Mouse (Mus musculus): ENCODE results near the gene Loxl3. TPM values are rescaled to one million over a fixed set of nuclear protein-coding genes. Genes with fewer than 3 reads are reported as not detected.

Loxl3 gene
- polyA plus RNA-seq, 1 experiment: 7.3 TPM

- DNase-seq (ENCODE audit: low read depth): peak; percentile 7
These were observed 29.1 kb upstream of the Loxl3 start for GRCm38 (mm10) chr6:83004872-83005271.

GRCm38 (mm10) chr6:83005444-83006011 is 28.4 kb upstream of the Loxl3 start:
- DNase-seq (ENCODE audit: low read depth): no peak
- TF ChIP-seq CTCF (IDR thresholded peaks at IDR 0.05; ENCODE audit: borderline replicate concordance, extremely low read depth, insufficient read depth, insufficient read length) (no peak), POLR2A (IDR thresholded peaks at IDR 0.05; ENCODE audit: borderline replicate concordance, extremely low read depth, insufficient read depth, insufficient read length, poor library complexity, severe bottlenecking) (no peak)

More at GRCm38 (mm10) chr6:83004872-83005271, 29.1 kb upstream of the Loxl3 start:
- TF ChIP-seq CTCF (IDR thresholded peaks at IDR 0.05; ENCODE audit: borderline replicate concordance, extremely low read depth, insufficient read depth, insufficient read length) (no peak), POLR2A (IDR thresholded peaks at IDR 0.05; ENCODE audit: borderline replicate concordance, extremely low read depth, insufficient read depth, insufficient read length, poor library complexity, severe bottlenecking) (no peak)

GRCm38 (mm10) chr6:83006114-83006513 is 27.9 kb upstream of the Loxl3 start:
- no peak for DNase-seq (ENCODE audit: low read depth)
- no peak for TF ChIP-seq CTCF (IDR thresholded peaks at IDR 0.05; ENCODE audit: borderline replicate concordance, extremely low read depth, insufficient read depth, insufficient read length)
- no peak for TF ChIP-seq POLR2A (IDR thresholded peaks at IDR 0.05; ENCODE audit: borderline replicate concordance, extremely low read depth, insufficient read depth, insufficient read length, poor library complexity, severe bottlenecking)

- TF ChIP-seq POLR2A (IDR thresholded peaks at IDR 0.05; ENCODE audit: borderline replicate concordance, extremely low read depth, insufficient read depth, insufficient read length, poor library complexity, severe bottlenecking): no peak
- TF ChIP-seq CTCF (IDR thresholded peaks at IDR 0.05; ENCODE audit: borderline replicate concordance, extremely low read depth, insufficient read depth, insufficient read length): no peak
These were observed 25.3 kb upstream of the Loxl3 start for GRCm38 (mm10) chr6:83008659-83009058.

GRCm38 (mm10) chr6:83010010-83010409 is 24.0 kb upstream of the Loxl3 start:
- TF ChIP-seq CTCF (IDR thresholded peaks at IDR 0.05; ENCODE audit: borderline replicate concordance, extremely low read depth, insufficient read depth, insufficient read length) (no peak), POLR2A (IDR thresholded peaks at IDR 0.05; ENCODE audit: borderline replicate concordance, extremely low read depth, insufficient read depth, insufficient read length, poor library complexity, severe bottlenecking) (no peak)

More at GRCm38 (mm10) chr6:83008659-83009058, 25.3 kb upstream of the Loxl3 start:
- no peak for DNase-seq (ENCODE audit: low read depth)

GRCm38 (mm10) chr6:83011255-83011654 is 22.7 kb upstream of the Loxl3 start:
- TF ChIP-seq CTCF (IDR thresholded peaks at IDR 0.05; ENCODE audit: borderline replicate concordance, extremely low read depth, insufficient read depth, insufficient read length) (no peak), POLR2A (IDR thresholded peaks at IDR 0.05; ENCODE audit: borderline replicate concordance, extremely low read depth, insufficient read depth, insufficient read length, poor library complexity, severe bottlenecking) (no peak)
- no peak for DNase-seq (ENCODE audit: low read depth)

More at GRCm38 (mm10) chr6:83010010-83010409, 24.0 kb upstream of the Loxl3 start:
- DNase-seq (ENCODE audit: low read depth): no peak

GRCm38 (mm10) chr6:83011756-83012155 is 22.2 kb upstream of the Loxl3 start:
- DNase-seq (ENCODE audit: low read depth): no peak
- no peak for TF ChIP-seq CTCF (IDR thresholded peaks at IDR 0.05; ENCODE audit: borderline replicate concordance, extremely low read depth, insufficient read depth, insufficient read length)
- TF ChIP-seq POLR2A (IDR thresholded peaks at IDR 0.05; ENCODE audit: borderline replicate concordance, extremely low read depth, insufficient read depth, insufficient read length, poor library complexity, severe bottlenecking): no peak

GRCm38 (mm10) chr6:83013444-83013843 is 20.5 kb upstream of the Loxl3 start:
- DNase-seq (ENCODE audit: low read depth): no peak
- no peak for TF ChIP-seq CTCF (IDR thresholded peaks at IDR 0.05; ENCODE audit: borderline replicate concordance, extremely low read depth, insufficient read depth, insufficient read length)
- TF ChIP-seq POLR2A (IDR thresholded peaks at IDR 0.05; ENCODE audit: borderline replicate concordance, extremely low read depth, insufficient read depth, insufficient read length, poor library complexity, severe bottlenecking): no peak

- TF ChIP-seq POLR2A (IDR thresholded peaks at IDR 0.05; ENCODE audit: borderline replicate concordance, extremely low read depth, insufficient read depth, insufficient read length, poor library complexity, severe bottlenecking): no peak
- no peak for TF ChIP-seq CTCF (IDR thresholded peaks at IDR 0.05; ENCODE audit: borderline replicate concordance, extremely low read depth, insufficient read depth, insufficient read length)
These were observed 19.2 kb upstream of the Loxl3 start for GRCm38 (mm10) chr6:83014482-83015466.

GRCm38 (mm10) chr6:83015749-83016148 is 18.2 kb upstream of the Loxl3 start:
- DNase-seq (ENCODE audit: low read depth): no peak
- TF ChIP-seq POLR2A (IDR thresholded peaks at IDR 0.05; ENCODE audit: borderline replicate concordance, extremely low read depth, insufficient read depth, insufficient read length, poor library complexity, severe bottlenecking) (no peak), CTCF (IDR thresholded peaks at IDR 0.05; ENCODE audit: borderline replicate concordance, extremely low read depth, insufficient read depth, insufficient read length) (no peak)

More at GRCm38 (mm10) chr6:83014482-83015466, 19.2 kb upstream of the Loxl3 start:
- no peak for DNase-seq (ENCODE audit: low read depth)

- no peak for DNase-seq (ENCODE audit: low read depth)
- no peak for TF ChIP-seq POLR2A (IDR thresholded peaks at IDR 0.05; ENCODE audit: borderline replicate concordance, extremely low read depth, insufficient read depth, insufficient read length, poor library complexity, severe bottlenecking)
- TF ChIP-seq CTCF (IDR thresholded peaks at IDR 0.05; ENCODE audit: borderline replicate concordance, extremely low read depth, insufficient read depth, insufficient read length): no peak
These were observed 16.8 kb upstream of the Loxl3 start for GRCm38 (mm10) chr6:83017190-83017589.
